Mouse (Mus musculus) spleen, adult 2 months (tissue): ENCODE data around the gene Prlh. TPM values are rescaled to one million over a fixed set of nuclear protein-coding genes. Genes with fewer than 3 reads are reported as not detected.

Experiments
- DNase-seq, 2 experiments: peaks; one replicate each; pipeline versions ENCODE4 v3.0.0 to v3.0.0-alpha.2; 2012 to 2021; ENCODE audit warnings: low spot score in 2 of 2, low read depth in 1 of 2
- H3K27ac ChIP-seq: fragments of 200-500 bp; 2 replicates; pipeline ENCODE4 v1.5.1; 2012; ENCODE audit warnings: low read length, inconsistent platforms; ENCODE audit not compliant: insufficient read depth
- H3K27me3 ChIP-seq: fragments of 200-500 bp; 2 replicates; pipeline ENCODE4 v1.6.1; 2012; ENCODE audit warnings: mild to moderate bottlenecking, moderate library complexity, low read length, inconsistent platforms; ENCODE audit not compliant: control insufficient read depth, insufficient read depth
- H3K36me3 ChIP-seq: fragments of 200-500 bp; 2 replicates; pipeline ENCODE4 v1.6.1; 2012; ENCODE audit warnings: mild to moderate bottlenecking, low read length, inconsistent platforms; ENCODE audit not compliant: control insufficient read depth, insufficient read depth
- H3K4me1 ChIP-seq: fragments of 200-500 bp; 2 replicates; pipeline ENCODE4 v1.6.1; 2011; ENCODE audit warnings: inconsistent platforms; ENCODE audit not compliant: control insufficient read depth, insufficient read depth, insufficient read length
- H3K4me3 ChIP-seq: fragments of 200-500 bp; 2 replicates; pipeline ENCODE4 v1.5.1; 2011; ENCODE audit warnings: mild to moderate bottlenecking, inconsistent platforms; ENCODE audit not compliant: insufficient read depth, insufficient read length; ENCODE audit errors: extremely low read depth
- CTCF ChIP-seq: fragments of 200-500 bp; IDR thresholded peaks from 2 replicates; pipeline ENCODE4 v1.5.1; 2011; ENCODE audit warnings: mild to moderate bottlenecking, inconsistent platforms; ENCODE audit not compliant: insufficient read depth, insufficient read length, insufficient replicate concordance; ENCODE audit errors: extremely low read depth
- POLR2A ChIP-seq: fragments of 200-500 bp; IDR thresholded peaks from 2 replicates; pipeline ENCODE4 v1.6.1; 2011; ENCODE audit warnings: low read depth, low read length, inconsistent platforms
- WGBS: fragments of 180-500 bp; shearing (Covaris S2); methylation state at CpG from one replicate; pipeline ENCODE4 v1.1.7; 2018; 5-methylcytosine and 5-hydroxymethylcytosine counted together
- polyA plus RNA-seq: library from polyadenylated mRNA; depleted of rRNA; stranded (reverse); fragments of >200 nt; gene quantifications from 2 replicates; pipeline ENCODE4 v1.2.3, GENCODE M21; 2012

Gene Prlh
- polyA plus RNA-seq, 1 experiment = not detected

- Histone ChIP-seq H3K4me1 (no peaks in the 10 kb centered on the region), H3K36me3 (no peaks in the 10 kb centered on the region), H3K27me3 (no peaks in the 10 kb centered on the region), H3K4me3 (no peak overlapping the region), H3K27ac (no peak overlapping the region)
- TF ChIP-seq CTCF (no peak), POLR2A (no peak)
- WGBS = 12% methylated on average over 9 of the region's 9 CpGs
- DNase-seq = no peak
Measured at GRCm38 (mm10) chr1:90949309-90949708, 3.6 kb upstream of the Prlh start.

GRCm38 (mm10) chr1:90951670-90952069 is 1.2 kb upstream of the Prlh start:
- WGBS = 83% methylated on average over 7 of the region's 7 CpGs

GRCm38 (mm10) chr1:90953688-90954087 is 780 bp downstream of the Prlh start:
- Histone ChIP-seq H3K27ac (no peak overlapping the region), H3K4me3 (no peak overlapping the region), H3K36me3 (no peaks in the 10 kb centered on the region), H3K27me3 (no peaks in the 10 kb centered on the region), H3K4me1 (no peaks in the 10 kb centered on the region)
- no peak for TF ChIP-seq CTCF
- TF ChIP-seq POLR2A = no peak
- DNase-seq = no peak
- 81% methylated on average over 11 of the region's 11 CpGs for WGBS

More at GRCm38 (mm10) chr1:90951670-90952069, 1.2 kb upstream of the Prlh start:
- Histone ChIP-seq H3K4me3 (no peak overlapping the region), H3K27me3 (no peaks in the 10 kb centered on the region), H3K27ac (no peak overlapping the region), H3K36me3 (no peaks in the 10 kb centered on the region), H3K4me1 (no peaks in the 10 kb centered on the region)
- no peak for DNase-seq
- no peak for TF ChIP-seq POLR2A
- TF ChIP-seq CTCF = no peak

- no peak overlapping the region for H3K4me3 ChIP-seq
- H3K4me1 ChIP-seq = no peaks in the 10 kb centered on the region
- no peaks in the 10 kb centered on the region for H3K36me3 ChIP-seq
- H3K27ac ChIP-seq = no peak overlapping the region
- no peak for DNase-seq
- WGBS = 37% methylated on average over 7 of the region's 7 CpGs
- no peaks in the 10 kb centered on the region for H3K27me3 ChIP-seq
- peak; percentile 40; the same call in 1 of the 2 replicates for TF ChIP-seq CTCF
- TF ChIP-seq POLR2A = no peak
Measured at GRCm38 (mm10) chr1:90956245-90957096, 3.6 kb downstream of the Prlh start.

- no peaks in the 10 kb centered on the region for H3K27me3 ChIP-seq
- H3K4me1 ChIP-seq = no peaks in the 10 kb centered on the region
- H3K4me3 ChIP-seq = no peak overlapping the region
- H3K27ac ChIP-seq = no peak overlapping the region
- DNase-seq = no peak
- TF ChIP-seq POLR2A (no peak), CTCF (no peak)
- no peaks in the 10 kb centered on the region for H3K36me3 ChIP-seq
- 76% methylated on average over 4 of the region's 4 CpGs for WGBS
Measured at GRCm38 (mm10) chr1:90962526-90962925, 9.6 kb downstream of the Prlh start.

GRCm38 (mm10) chr1:90962994-90963393 is 10.1 kb downstream of the Prlh start:
- TF ChIP-seq CTCF (no peak), POLR2A (no peak)
- H3K27me3 ChIP-seq = no peaks in the 10 kb centered on the region
- no peak overlapping the region for H3K27ac ChIP-seq
- DNase-seq = no peak
- no peaks in the 10 kb centered on the region for H3K4me1 ChIP-seq
- 78% methylated on average over 3 of the region's 3 CpGs for WGBS
- H3K4me3 ChIP-seq = no peak overlapping the region
- H3K36me3 ChIP-seq = no peaks in the 10 kb centered on the region

- WGBS = 81% methylated on average over 7 of the region's 7 CpGs
- Histone ChIP-seq H3K27ac (no peak overlapping the region), H3K4me3 (no peak overlapping the region), H3K27me3 (no peaks in the 10 kb centered on the region), H3K4me1 (no peaks in the 10 kb centered on the region), H3K36me3 (no peaks in the 10 kb centered on the region)
- DNase-seq = no peak
- TF ChIP-seq POLR2A = no peak
- TF ChIP-seq CTCF = no peak
Measured at GRCm38 (mm10) chr1:90967583-90967982, 14.7 kb downstream of the Prlh start.
